Mouse (Mus musculus): ENCODE data around the gene Fgf6. TPM values are rescaled to one million over a fixed set of nuclear protein-coding genes. Genes with fewer than 3 reads are reported as not detected.

Gene Fgf6
- total RNA-seq, 1 experiment from 2014 or later: not detected

Other genes starting within 250 kb of the Fgf6 start
- 336 and 351 TPM in 2 replicates for gene Ndufa9, start 166.4 kb upstream of the Fgf6 start, total RNA-seq (2021)
- not detected in 2 replicates for gene Akap3, start 162.5 kb upstream of the Fgf6 start, total RNA-seq (2021)
- 0.26 and 0.34 TPM in 2 replicates for gene Dyrk4, start 93.7 kb upstream of the Fgf6 start, total RNA-seq (2021)
- gene Rad51ap1, start 76.0 kb upstream of the Fgf6 start, total RNA-seq (2021): 8.3 and 10.4 TPM in 2 replicates
- 19.0 and 22.3 TPM in 2 replicates for gene D6Wsu163e, start 75.6 kb upstream of the Fgf6 start, total RNA-seq (2021)
- not detected in 2 replicates for gene Fgf23, start 57.3 kb downstream of the Fgf6 start, total RNA-seq (2021)
- gene Tigar, start 94.0 kb downstream of the Fgf6 start, total RNA-seq (2021): 15.4 and 18.3 TPM in 2 replicates
- gene Ccnd2, start 136.6 kb downstream of the Fgf6 start, total RNA-seq (2021): 206 and 209 TPM in 2 replicates